ENCODE assay signal across 27 mouse cellular contexts in the genomic region with DNA sequence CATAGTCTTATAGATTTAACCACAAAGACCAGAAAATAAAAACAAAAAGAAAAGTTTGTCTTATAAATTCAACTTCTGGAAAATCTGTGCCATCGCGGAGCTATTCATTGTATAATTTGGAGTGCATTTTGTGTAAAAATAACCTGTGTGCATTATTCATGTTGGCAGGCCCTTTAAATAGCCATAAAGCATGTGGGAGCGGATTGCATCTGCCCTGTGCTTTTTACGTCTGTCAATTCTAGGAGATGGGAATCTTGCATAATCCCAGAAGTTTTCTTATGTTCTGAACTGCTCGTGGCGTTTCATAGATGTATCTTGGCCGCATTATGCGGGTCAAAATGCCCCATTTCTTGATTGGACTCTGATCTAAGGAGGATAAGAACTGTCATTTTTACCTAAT.
DNase-seq lines count a peak whose midpoint lies in the region; ATAC-seq and TF ChIP-seq lines count a peak whose summit lies in the region.
"Had no signal": no experiment of that assay in that cellular context is flagged by ENCODE, and none has a peak within 500 bp of the region (broad histone marks: within the 10 kb centered on the region; RNA-seq: fewer than 3 reads in every experiment).

No protein-coding gene starts in this region.

- peak; percentile 25 to 49 for DNase-seq in layer of hippocampus, adult 2 months (ENCODE audit: low spot score in 2 of 2)
- DNase-seq in layer of hippocampus, adult 8-10 months (ENCODE audit: low spot score in 2 of 2), result no peak
- DNase-seq in gonadal fat pad, adult 2 months (ENCODE audit: low read depth), result peak; percentile 13
- DNase-seq in right cerebral cortex, postnatal 25 days, result peak; percentile 20
- no peak for DNase-seq in neural tube, embryonic 10.5 days (ENCODE audit: extremely low spot score, low spot score)
- DNase-seq: adrenal gland, postnatal 10 days; cerebellum, adult 8-10 months; cerebellum, postnatal 36 days; gastrocnemius, adult 2 months; kidney, adult 9 months; kidney, postnatal 14 days; liver, postnatal 0 days; spleen, adult 18-20 months; thymus, postnatal 14 days had no signal

- no peak overlapping the region for H3K4me2 ChIP-seq in forebrain, embryonic 16.5 days (ENCODE audit: low read length)
- H3K4me2 ChIP-seq: forebrain, embryonic 15.5 days; intestine, embryonic 15.5 days; limb, embryonic 12.5 days; liver, embryonic 11.5 days had no signal

- H3K4me1 ChIP-seq in cortical plate, adult 2 months (ENCODE audit: control insufficient read depth, insufficient read depth, low read length), result peaks cover 2% of the 10 kb centered on the region; the same call in 1 of the 2 replicates
- no peaks in the 10 kb centered on the region for H3K4me1 ChIP-seq in forebrain, embryonic 16.5 days (replicated peaks; ENCODE audit: control insufficient read depth, insufficient read depth, low read length)
- H3K4me1 ChIP-seq: heart, embryonic 10.5 days; intestine, embryonic 15.5 days; midbrain, embryonic 10.5 days had no signal

- peak overlapping the region; percentile 5; the same call in 1 of the 2 replicates for H3K27ac ChIP-seq in layer of hippocampus, adult 2 months
- peak overlapping the region; percentile 77 for H3K27ac ChIP-seq in cortical plate, adult 2 months (ENCODE audit: insufficient read depth, low read length)
- H3K27ac ChIP-seq in forebrain, embryonic 16.5 days (ENCODE audit: low read length), result no peak overlapping the region
- H3K27ac ChIP-seq: forebrain, embryonic 15.5 days; gastrocnemius, adult 2 months; heart, embryonic 10.5 days; intestine, embryonic 15.5 days; limb, embryonic 12.5 days; macrophage; midbrain, embryonic 10.5 days had no signal

- H3K36me3 ChIP-seq in forebrain, embryonic 16.5 days (ENCODE audit: control insufficient read depth, insufficient read depth), result no peaks in the 10 kb centered on the region
- H3K36me3 ChIP-seq: forebrain, embryonic 15.5 days; heart, embryonic 10.5 days; intestine, embryonic 15.5 days; limb, embryonic 12.5 days; midbrain, embryonic 10.5 days had no signal

- ATAC-seq in forebrain, embryonic 16.5 days, result no peak
- ATAC-seq: forebrain, embryonic 15.5 days; hindbrain, embryonic 16.5 days; intestine, embryonic 15.5 days; liver, postnatal 0 days; lung, postnatal 0 days; midbrain, embryonic 16.5 days had no signal

- no peak overlapping the region for H3K9ac ChIP-seq in forebrain, embryonic 16.5 days (replicated peaks; ENCODE audit: low read depth, low read length)
- H3K9ac ChIP-seq: forebrain, embryonic 15.5 days; intestine, embryonic 15.5 days; limb, embryonic 12.5 days; liver, postnatal 0 days had no signal

- no peaks in the 10 kb centered on the region for H3K9me3 ChIP-seq in forebrain, embryonic 16.5 days (ENCODE audit: control insufficient read depth, low read length)
- H3K9me3 ChIP-seq: forebrain, embryonic 15.5 days; heart, embryonic 10.5 days; intestine, embryonic 15.5 days; limb, embryonic 12.5 days; midbrain, embryonic 10.5 days had no signal

- no peaks in the 10 kb centered on the region for H3K27me3 ChIP-seq in forebrain, embryonic 16.5 days (replicated peaks; ENCODE audit: control insufficient read depth, insufficient read depth, low read length)
- H3K27me3 ChIP-seq: forebrain, embryonic 15.5 days; intestine, embryonic 15.5 days; limb, embryonic 12.5 days had no signal

- TF ChIP-seq CTCF in layer of hippocampus, adult 2 months (conservative IDR thresholded peaks at IDR 0.05), result no peak
- TF ChIP-seq CTCF in cortical plate, adult 2 months (IDR thresholded peaks at IDR 0.05; ENCODE audit: extremely low read depth, insufficient read depth, low read length), result no peak

- no peak overlapping the region for H3K4me3 ChIP-seq in layer of hippocampus, adult 2 months
- no peak overlapping the region for H3K4me3 ChIP-seq in cortical plate, adult 2 months (ENCODE audit: insufficient read depth, low read length)
- no peak overlapping the region for H3K4me3 ChIP-seq in forebrain, embryonic 16.5 days (replicated peaks; ENCODE audit: low read length)
- H3K4me3 ChIP-seq: forebrain, embryonic 15.5 days; gastrocnemius, adult 2 months; heart, embryonic 10.5 days; intestine, embryonic 15.5 days; limb, embryonic 12.5 days; midbrain, embryonic 10.5 days; myocyte had no signal

- TF ChIP-seq POLR2A in cortical plate, adult 2 months (IDR thresholded peaks at IDR 0.05; ENCODE audit: extremely low read depth, insufficient read depth, low read length), result no peak

- 75% methylated on average over 8 of the region's 8 CpGs for WGBS in forebrain, embryonic 16.5 days

Comparison
In these comparisons a context has a peak if more than half of its experiments do, and no peak if none do; other contexts are left out.
1. DNase-seq: peak in layer of hippocampus, adult 2 months (2 of 2), gonadal fat pad, adult 2 months (single experiment) and right cerebral cortex, postnatal 25 days (single experiment); none in layer of hippocampus, adult 8-10 months (0 of 2) and neural tube, embryonic 10.5 days (single experiment).